Mouse (Mus musculus) bone marrow, adult 2 months (tissue): ENCODE data around the gene Ndufb10. TPM values are rescaled to one million over a fixed set of nuclear protein-coding genes. Genes with fewer than 3 reads are reported as not detected.

Source experiments
- H3K27ac ChIP-seq: fragments of 200-500 bp; 2 replicates; pipeline ENCODE4 v1.5.1; 2012; ENCODE audit warnings: low read depth, mild to moderate bottlenecking, control low read depth, inconsistent platforms, low read length; ENCODE audit not compliant: control insufficient read depth, poor library complexity, insufficient read depth
- H3K4me1 ChIP-seq: fragments of 200-500 bp; 2 replicates; pipeline ENCODE4 v1.6.1; 2011; ENCODE audit warnings: low read length; ENCODE audit not compliant: control insufficient read depth, insufficient read depth
- H3K4me3 ChIP-seq: fragments of 200-500 bp; replicated peaks from 2 replicates; pipeline ENCODE3; 2011; ENCODE audit warnings: mild to moderate bottlenecking, low read depth, low read length, control low read depth; ENCODE audit not compliant: control insufficient read depth
- CTCF ChIP-seq: fragments of 200-500 bp; IDR thresholded peaks from 2 replicates; pipeline ENCODE4 v1.5.1; 2011; ENCODE audit warnings: low read length, control low read depth; ENCODE audit not compliant: control insufficient read depth, insufficient read depth
- POLR2A ChIP-seq: fragments of 200-500 bp; IDR thresholded peaks from 2 replicates; pipeline ENCODE4 v1.6.1; 2011; ENCODE audit warnings: low read depth, mild to moderate bottlenecking, control low read depth, low read length, borderline replicate concordance; ENCODE audit not compliant: control insufficient read depth
- WGBS: fragments of 180-500 bp; shearing (Covaris S2); methylation state at CpG from one replicate; pipeline ENCODE4 v1.1.7; 2018; 5-methylcytosine and 5-hydroxymethylcytosine counted together
- polyA plus RNA-seq: library from polyadenylated mRNA; stranded (reverse); fragments of >200 nt; gene quantifications from 2 replicates; pipeline ENCODE4 v1.2.4, GENCODE M21; 2011; ENCODE audit warnings: low replicate concordance; ENCODE audit not compliant: missing spikeins, insufficient read depth, insufficient read length

The Ndufb10 gene
- polyA plus RNA-seq, 1 experiment = 172 TPM

DNA sequence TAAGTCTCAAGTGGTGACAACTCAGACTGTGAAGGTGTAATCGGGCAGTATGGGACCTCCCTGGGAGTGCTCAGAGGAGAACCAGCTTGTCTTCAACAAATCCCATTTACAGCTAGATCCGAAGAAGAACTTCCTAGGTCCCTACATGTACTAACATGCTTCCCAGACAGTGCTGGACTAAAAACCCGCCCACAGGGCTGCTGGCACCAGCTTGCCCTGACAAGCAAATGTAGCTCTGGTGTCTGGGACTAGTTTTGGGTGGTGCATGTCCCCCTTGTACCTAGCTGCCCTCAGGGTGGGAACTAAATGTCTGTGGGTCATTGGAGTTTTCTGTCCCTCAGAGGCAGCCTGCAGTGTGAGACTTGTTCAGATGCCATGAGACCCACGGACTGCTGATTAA, 27.2 kb upstream of the Ndufb10 start:
- Histone ChIP-seq H3K4me3 (no peak overlapping the region), H3K27ac (no peak overlapping the region), H3K4me1 (no peaks in the 10 kb centered on the region)
- no peak for TF ChIP-seq POLR2A
- no peak for TF ChIP-seq CTCF
- 25% methylated on average over 4 of the region's 4 CpGs for WGBS

DNA sequence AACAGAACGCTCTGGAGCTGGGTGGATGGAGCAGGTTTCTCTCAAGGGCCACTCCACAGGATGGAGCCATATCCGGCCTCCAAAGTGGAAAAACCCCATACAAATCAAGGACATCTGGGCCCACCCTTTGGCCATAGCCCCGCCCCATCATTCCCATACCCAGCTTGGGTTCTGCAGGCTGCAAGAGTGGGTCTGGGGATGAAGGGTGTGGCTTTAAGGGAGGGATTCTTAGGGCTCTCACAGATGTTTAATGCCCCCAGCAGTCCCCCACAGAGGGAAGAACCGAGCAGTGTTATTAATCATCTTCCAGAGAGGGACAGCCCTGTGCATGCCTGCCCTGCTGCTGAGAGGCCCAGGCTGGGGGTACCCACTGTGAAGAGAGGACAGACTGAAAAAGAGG, 22.7 kb upstream of the Ndufb10 start:
- TF ChIP-seq CTCF = no peak
- TF ChIP-seq POLR2A = no peak
- WGBS = 66% methylated on average over 4 of the region's 4 CpGs
- H3K4me1 ChIP-seq = no peaks in the 10 kb centered on the region
- no peak overlapping the region for H3K27ac ChIP-seq
- no peak overlapping the region for H3K4me3 ChIP-seq

DNA sequence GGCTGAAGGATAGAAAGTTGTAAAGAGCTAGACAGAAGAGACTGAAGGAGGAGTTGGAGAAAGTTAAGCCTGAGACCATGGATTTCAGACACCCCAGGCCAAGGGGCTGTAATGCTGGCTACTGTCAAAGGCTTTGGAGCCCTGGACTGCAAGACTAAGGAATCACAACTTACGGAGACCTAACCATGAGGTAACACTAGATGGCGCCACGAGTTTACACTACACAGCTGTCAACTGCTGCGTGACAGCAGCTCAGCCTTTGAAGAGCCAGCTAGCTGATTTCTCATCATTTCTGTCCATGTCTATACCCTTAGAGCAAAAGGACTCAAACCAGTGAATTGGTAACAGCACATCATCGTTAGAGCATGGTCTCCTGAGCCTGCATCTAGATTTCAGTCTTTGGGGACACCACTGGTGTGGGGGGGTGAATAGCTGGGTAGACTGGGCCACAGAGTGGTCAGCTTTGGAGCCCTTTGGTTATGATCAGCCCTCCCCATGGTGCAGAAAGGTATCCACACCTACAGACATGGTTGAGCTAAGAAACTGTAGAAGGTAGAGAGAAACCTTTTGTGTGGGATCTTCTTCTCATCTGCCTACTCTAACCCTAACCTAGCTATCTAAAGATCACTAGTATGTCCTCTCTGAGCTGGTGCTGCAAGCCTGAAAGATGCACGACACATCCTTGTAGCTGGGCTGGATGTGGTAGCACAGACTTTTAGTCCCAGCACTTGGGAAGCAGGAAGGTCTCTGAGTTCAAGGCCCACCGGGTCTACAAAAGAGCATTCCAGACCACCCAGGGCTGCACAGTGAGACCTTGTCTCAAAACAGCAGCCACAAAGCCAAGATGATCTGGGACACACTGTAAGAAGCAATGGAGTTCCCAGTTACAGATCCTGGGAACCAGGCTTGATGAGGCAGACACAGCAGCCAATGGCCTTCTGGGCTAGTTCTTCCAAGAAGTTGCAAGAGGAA, 21.5 kb upstream of the Ndufb10 start:
- no peak overlapping the region for H3K27ac ChIP-seq
- TF ChIP-seq CTCF = peak; percentile 87
- no peak for TF ChIP-seq POLR2A
- peaks cover 2% of the 10 kb centered on the region for H3K4me1 ChIP-seq
- no peak overlapping the region for H3K4me3 ChIP-seq
- 18% methylated on average over 7 of the region's 7 CpGs for WGBS

DNA sequence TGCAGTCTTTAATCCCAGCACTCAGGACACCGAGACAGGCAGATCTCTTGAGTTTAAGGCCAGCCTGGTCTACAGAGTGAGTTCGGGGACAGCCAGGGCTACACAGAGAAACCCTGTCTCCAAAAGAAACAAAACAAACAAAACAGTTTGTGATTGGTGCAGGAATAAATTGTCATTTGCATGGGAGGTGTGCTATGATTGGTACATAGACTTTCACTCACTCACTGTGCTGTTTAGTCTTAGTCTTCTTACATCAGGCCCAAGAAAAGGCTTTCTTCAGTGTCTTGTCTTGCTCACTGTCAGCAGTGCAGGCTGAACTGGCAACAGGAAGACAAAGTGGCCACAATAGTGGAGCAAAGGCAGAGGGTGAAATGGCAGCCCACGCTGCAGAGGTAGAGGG, 20.1 kb upstream of the Ndufb10 start:
- no peak overlapping the region; the same call in 1 of the 2 replicates for H3K27ac ChIP-seq
- WGBS = 70% methylated on average over 3 of the region's 3 CpGs

DNA sequence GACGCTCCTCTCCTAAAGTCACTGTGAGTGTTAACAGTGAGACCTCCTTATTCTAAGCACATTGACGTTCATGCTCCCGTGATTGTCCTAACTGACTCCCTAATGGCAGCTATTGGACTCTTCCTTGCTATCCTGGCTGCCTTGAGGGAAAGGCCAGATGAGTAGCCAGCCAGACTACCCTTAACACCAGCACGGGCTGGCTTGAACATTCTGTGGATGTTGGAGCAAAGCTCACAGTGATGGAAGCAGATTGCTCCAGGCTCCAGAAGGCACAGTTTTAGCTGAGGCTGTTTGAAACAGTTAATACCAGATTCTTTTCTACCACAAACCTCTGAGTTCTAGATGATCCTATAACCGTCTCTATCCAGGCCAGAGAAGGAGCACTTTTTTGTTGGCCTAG, 19.6 kb upstream of the Ndufb10 start:
- WGBS = 80% methylated on average over 5 of the region's 5 CpGs
- Histone ChIP-seq H3K27ac (no peak overlapping the region), H3K4me3 (no peak overlapping the region), H3K4me1 (peaks cover 2% of the 10 kb centered on the region)
- TF ChIP-seq POLR2A (no peak), CTCF (no peak)

More for the DNA sequence above, 20.1 kb upstream of the Ndufb10 start:
- Histone ChIP-seq H3K4me1 (peaks cover 2% of the 10 kb centered on the region), H3K4me3 (no peak overlapping the region)
- TF ChIP-seq POLR2A (no peak), CTCF (no peak)

DNA sequence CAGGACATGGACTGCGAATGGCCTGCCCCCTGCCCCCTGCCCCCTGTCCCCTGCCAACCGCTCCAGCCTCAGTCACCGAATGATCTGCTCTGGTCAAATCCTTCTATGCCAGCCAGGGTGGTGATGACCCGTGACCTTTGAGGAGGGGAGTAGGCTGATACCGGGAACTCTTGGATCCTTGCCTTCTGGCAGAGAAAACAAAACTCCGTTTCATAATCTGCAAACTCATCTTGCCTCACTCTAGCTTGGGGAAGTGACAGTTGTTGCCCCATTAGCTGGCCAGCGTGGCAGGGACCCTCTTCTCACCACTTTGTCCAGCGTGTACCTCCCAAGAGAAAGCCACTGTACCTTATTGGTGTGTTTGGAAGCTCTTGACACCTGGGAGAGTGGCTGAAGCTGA, 18.0 kb upstream of the Ndufb10 start:
- WGBS = 39% methylated on average over 8 of the region's 8 CpGs
- no peak for TF ChIP-seq CTCF
- TF ChIP-seq POLR2A = no peak

DNA sequence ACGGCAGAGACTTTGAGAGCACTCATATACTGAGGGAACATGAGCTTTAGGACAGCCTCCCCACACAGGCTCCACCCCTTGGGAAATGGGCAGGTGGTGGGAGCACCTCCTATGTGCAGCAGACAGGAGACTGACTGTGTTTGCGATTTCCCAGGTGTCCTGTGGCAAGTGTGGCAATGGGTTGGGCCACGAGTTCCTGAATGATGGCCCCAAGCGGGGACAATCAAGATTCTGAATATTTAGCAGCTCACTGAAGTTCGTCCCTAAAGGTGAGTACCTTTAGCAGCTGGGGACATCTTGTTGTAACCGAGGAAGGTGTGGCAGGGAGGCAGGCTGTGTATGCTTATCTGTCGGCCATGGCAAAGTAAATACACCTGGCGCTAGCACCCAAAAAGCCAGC, 15.6 kb upstream of the Ndufb10 start:
- H3K4me1 ChIP-seq = peaks cover 2% of the 10 kb centered on the region
- no peak overlapping the region for H3K4me3 ChIP-seq
- no peak overlapping the region for H3K27ac ChIP-seq
- no peak for TF ChIP-seq CTCF
- TF ChIP-seq POLR2A = no peak
- WGBS = 70% methylated on average over 8 of the region's 8 CpGs

More for the DNA sequence above, 18.0 kb upstream of the Ndufb10 start:
- Histone ChIP-seq H3K4me3 (peak overlapping the region; percentile 29), H3K27ac (peak overlapping the region; percentile 69), H3K4me1 (peaks cover 2% of the 10 kb centered on the region)

DNA sequence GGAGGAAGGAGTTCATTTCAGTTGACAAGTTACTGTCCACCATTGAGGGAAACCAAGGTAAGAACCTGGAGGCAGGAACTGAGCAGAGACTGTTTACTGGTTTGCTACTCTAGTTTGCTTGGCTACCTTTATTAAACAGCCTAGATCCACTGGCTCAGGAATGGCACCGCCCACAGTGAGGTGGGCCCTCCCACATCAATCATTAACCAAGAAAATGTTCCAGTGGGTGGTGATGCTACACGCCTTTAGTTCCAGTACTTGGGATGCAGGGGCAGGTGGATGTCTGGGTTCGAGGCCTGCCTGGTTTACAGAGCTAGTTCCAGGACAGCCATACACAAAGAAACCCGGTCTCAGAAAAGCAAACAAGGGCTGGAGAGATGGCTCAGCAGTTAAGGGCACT, 14.0 kb upstream of the Ndufb10 start:
- H3K4me1 ChIP-seq = peaks cover 2% of the 10 kb centered on the region
- no peak overlapping the region; the same call in 1 of the 2 replicates for H3K27ac ChIP-seq
- peak overlapping the region; percentile 61 for H3K4me3 ChIP-seq
- WGBS = 81% methylated on average over 4 of the region's 4 CpGs
- TF ChIP-seq POLR2A (no peak), CTCF (no peak)
